Mouse (Mus musculus) adrenal gland, adult 18-20 months (tissue): ENCODE data around the gene Ctnnbl1. TPM values are rescaled to one million over a fixed set of nuclear protein-coding genes. Genes with fewer than 3 reads are reported as not detected.

ENCODE experiments used
- DNase-seq, 2 experiments: peaks; one replicate each; pipeline ENCODE4 v3.0.0; 2021 to 2022; ENCODE audit warnings: low spot score in 2 of 2
- long read RNA-seq, 2 experiments: library from polyadenylated mRNA; stranded (forward); transcript quantifications; one replicate each; pipeline ENCODE4 v2.0.0; 2021
- total RNA-seq, 2 experiments: library from RNA; stranded (reverse); gene quantifications; 1 replicate in 1 of 2; 2 replicates in 1 of 2; pipeline ENCODE4 v1.2.3; 2021

The Ctnnbl1 gene
- 10 to 100 TPM; 17.7 to 18.1 TPM for total RNA-seq
- long read RNA-seq, experiment 1, transcript Ctnnbl1-201 (16 exons, 2,442 nt), result major isoform, 18 of 22 reads
- long read RNA-seq, experiment 1, partial matches to known transcripts, result 1 of 22 reads
- long read RNA-seq, experiment 1, other reads (novel, unspliced or antisense), result 3 of 22 reads
- long read RNA-seq, experiment 2, transcript Ctnnbl1-201 (16 exons, 2,442 nt), result major isoform, 65 of 86 reads
- long read RNA-seq, experiment 2, partial matches to known transcripts, result 17 of 86 reads
- long read RNA-seq, experiment 2, other reads (novel, unspliced or antisense), result 4 of 86 reads

- peak; percentile 99 to 100 for DNase-seq
Measured at GRCm38 (mm10) chr2:157736854-157737850, at the start of gene Ctnnbl1. TSS of gene Ctnnbl1 (plus strand) at chr2:157737401.

DNA sequence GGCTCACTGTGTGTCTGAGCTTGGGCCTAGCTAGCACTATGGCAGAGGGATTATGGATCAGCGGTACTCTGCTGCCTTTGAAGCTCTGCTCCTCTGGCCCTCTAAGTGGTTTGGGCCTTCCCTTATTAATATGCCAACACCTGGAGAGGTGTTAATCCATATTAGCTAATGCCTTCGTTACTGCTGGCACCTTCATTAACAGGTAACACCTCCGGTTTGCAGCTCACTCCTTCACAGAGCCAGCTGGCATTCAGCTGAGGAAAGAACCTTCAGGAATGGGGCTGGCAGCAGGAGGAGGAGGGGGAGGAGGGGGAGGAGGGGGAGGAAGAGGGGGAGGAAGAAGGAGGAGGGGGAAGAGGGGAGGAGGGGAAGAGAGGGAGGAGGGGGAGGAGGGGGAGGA, 49.7 kb upstream of the Ctnnbl1 start:
- no peak for DNase-seq

- DNase-seq, result no peak
Measured at GRCm38 (mm10) chr2:157691266-157692105, 45.7 kb upstream of the Ctnnbl1 start.

- DNase-seq, result no peak
Measured at GRCm38 (mm10) chr2:157692365-157692932, 44.8 kb upstream of the Ctnnbl1 start.

DNA sequence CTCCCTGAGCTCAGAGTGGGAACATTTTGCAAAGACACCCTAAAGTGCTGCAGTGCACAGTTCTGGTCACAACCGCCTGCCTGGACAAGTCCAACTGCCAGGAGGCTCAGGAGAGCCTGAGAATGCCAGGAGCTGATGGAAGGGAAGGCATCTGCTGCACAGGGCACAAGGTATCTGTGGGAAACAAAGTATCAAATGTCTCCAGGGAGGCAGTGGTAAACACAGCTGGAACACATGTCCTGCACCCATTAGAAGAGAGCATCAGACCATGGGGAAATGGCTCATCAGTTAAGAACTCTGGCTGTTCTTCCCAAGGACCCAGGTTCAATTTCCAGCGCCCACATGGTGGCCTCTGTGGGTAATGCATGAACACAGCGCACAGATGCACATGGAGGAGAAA, 43.6 kb upstream of the Ctnnbl1 start:
- no peak for DNase-seq

GRCm38 (mm10) chr2:157696297-157696731, 40.9 kb upstream of the Ctnnbl1 start:
- DNase-seq, result peak in 1 of 2 experiments; percentile 9

DNA sequence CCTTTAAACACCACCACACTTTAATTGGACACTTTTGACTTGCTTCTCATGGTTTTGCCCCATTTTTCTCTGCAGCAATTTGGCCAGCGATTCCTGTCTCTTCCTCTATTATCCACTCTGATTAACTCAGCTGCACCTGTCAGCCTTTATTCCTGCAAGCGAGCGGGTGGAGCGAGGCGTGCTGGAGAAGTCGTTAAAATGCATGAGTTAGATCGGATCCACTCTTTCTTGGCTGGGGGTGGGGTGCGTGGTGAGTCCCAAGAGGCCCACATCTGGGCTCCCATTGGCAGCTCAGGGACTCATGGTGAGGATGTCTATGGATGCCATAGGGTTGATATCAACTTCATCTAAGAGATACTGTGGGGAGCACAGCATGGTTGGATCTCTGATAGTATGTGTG, 34.0 kb upstream of the Ctnnbl1 start:
- no peak for DNase-seq

DNA sequence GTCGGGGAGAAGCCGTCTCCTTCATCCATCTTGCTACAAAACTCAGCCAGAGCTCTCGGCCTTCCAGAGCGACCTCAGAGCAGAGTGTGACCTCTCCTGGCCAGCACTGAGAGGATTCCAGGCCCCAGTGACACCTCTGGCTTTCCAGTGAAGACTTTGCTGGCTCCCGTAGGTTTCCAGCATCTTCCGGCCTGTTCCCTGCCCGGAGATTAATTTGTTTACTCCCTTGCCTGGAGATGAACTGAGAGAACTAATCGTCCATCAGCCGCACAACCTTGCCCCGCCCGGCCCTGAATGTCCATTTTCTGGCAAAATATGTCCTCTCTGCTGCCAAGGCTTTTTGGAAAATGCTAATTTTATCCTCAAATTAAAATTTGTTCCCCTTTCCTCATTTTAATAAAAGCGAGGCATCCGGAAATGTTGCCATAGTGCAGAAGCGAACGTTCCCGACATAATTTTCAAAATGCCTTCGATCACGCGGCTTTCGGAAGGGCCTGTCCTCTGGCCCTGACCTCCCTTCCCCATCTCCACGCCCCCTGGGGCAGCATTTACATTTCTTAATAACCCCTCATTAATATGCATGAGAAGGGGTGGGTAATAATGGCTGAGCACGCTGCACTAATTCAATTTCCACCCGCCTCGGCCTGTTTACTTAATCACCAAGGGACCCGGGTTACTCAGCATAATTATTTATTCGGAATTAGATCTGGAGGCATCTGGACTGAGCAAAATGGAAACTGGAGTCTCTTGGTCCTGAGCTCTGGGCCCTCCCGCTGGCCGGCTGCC, 32.0 kb upstream of the Ctnnbl1 start:
- DNase-seq, result no peak

DNA sequence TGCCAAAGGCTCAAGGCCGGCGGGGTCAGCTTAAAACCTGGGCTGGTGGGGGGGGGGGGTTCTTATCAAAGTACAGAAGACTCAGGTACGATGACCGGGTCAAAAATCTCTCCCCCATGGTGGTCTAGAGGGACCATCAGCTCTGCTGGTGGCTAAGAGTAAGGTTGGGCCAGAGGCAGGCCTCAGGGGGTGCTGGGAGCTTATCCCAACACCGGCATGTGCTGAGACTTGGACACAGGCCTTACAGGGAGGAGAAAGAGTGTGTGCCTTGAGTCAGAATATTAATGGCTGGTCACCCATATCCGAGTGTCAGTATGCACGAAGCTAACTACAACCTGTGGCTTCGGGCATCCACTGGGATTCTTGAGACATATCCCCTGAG, 31.4 kb upstream of the Ctnnbl1 start:
- DNase-seq, result no peak

DNA sequence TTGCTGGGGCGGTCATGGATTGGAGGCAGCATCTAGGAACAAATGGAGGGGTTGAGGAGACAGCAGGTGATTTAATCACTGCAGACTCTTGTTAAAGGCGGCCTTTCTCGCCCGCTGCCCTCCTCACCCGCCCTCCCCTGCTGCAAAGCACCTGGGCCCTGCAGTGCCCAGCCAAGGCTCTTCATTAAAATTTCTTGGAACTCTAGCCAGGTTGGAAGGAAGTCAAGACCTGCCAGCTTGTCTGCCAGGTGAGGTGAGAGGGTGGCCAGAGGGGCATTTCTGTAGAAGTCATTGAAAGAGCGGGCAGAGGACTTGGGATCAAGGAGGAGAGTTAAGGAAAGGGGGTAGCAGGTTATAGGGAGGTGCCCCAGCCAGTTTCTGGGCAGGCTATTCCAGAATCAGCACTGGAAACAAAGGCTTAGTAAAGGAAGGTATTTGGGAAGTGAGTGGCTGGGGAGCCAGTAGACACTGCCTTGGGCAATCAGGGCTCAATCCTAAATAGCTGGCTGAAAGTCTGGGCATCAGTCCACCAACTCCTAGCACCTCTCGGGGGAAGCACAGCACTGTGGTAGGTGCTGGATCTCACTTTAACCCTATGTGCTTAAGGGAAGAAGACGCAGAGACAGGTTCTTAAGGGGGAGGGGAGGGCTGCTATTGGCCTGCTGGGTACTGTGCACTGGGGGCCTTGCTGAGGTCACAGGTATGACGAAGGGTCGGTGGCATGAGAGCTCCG, 29.8 kb upstream of the Ctnnbl1 start:
- DNase-seq, result no peak

GRCm38 (mm10) chr2:157712677-157713076, 24.5 kb upstream of the Ctnnbl1 start:
- no peak for DNase-seq

GRCm38 (mm10) chr2:157715586-157716191, 21.5 kb upstream of the Ctnnbl1 start:
- peak in 1 of 2 experiments; percentile 47 for DNase-seq

- no peak for DNase-seq
Measured at GRCm38 (mm10) chr2:157718441-157718840, 18.8 kb upstream of the Ctnnbl1 start.

DNA sequence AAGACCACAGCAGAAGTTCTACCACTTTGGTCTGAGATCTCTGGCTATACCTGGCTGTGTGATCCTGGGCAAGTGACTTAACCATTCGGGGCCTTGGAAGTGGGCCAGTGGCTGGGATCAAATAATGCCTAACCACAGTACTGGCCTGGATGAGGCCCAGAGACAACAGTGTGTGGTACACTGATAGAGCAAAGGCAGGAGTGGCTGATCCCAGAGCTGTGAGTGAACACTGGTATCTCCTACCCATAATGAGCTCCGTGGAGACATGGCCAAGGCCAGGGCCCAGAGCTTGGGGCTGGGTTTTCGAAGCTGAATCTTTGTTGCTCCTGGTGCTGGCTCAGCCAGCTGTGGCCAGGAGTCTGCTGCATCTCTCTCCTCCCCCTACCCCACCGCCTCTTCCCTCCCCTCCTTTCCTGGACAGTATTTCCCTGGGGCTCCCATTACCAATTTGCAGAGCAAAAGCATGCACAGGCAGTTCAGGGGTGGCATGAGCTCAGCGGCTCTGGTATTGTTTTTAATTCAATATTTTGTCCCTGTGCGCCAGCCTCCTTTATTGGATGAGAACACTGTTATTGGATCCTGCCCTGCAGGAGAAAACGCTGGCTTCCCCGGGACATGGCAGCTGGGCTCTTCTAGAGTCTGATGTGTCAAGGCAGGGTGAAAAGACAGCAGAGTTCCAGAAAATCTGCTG, 13.2 kb upstream of the Ctnnbl1 start:
- DNase-seq, result no peak

- DNase-seq, result no peak
Measured at GRCm38 (mm10) chr2:157724574-157724914, 12.7 kb upstream of the Ctnnbl1 start.

- DNase-seq, result no peak
Measured at GRCm38 (mm10) chr2:157744619-157745018, 7.4 kb downstream of the Ctnnbl1 start.

GRCm38 (mm10) chr2:157745735-157746134, 8.5 kb downstream of the Ctnnbl1 start:
- DNase-seq, result no peak

DNA sequence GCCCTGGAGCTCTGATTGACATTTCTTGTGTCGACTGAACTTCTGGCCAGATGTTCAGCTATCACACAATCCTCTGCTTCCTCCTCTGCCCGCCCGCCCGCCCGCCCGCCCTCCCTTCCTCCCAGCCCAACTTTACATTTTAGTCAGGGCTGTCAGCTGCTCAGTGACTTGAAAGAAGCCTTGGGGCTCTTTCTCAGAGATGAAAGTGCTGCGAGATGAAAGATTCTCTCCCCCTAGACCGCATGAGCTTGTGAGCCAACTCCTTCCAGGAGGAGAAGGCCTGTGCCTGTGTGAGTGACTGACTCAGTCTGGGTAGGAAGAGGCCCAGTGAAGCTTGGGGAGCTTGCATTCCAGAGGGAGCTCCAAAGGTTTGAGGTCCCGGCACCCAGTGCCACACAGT, 9.4 kb downstream of the Ctnnbl1 start:
- no peak for DNase-seq
